Mouse (Mus musculus) cerebellum, adult (tissue): Measurements from ENCODE around the gene Gm1113.
A peak's percentile ranks its signal among the peaks of the same experiment; 100 is the strongest.

Experiments
- ATAC-seq: cut with Nextera tagmentation; 2 replicates; pipeline ENCODE4 v1.9.2; 2017; ENCODE audit warnings: mild to moderate bottlenecking, moderate library complexity, mixed read lengths; ENCODE audit not compliant: insufficient number of reproducible peaks, low FRiP score, low TSS enrichment

The Gm1113 gene

DNA sequence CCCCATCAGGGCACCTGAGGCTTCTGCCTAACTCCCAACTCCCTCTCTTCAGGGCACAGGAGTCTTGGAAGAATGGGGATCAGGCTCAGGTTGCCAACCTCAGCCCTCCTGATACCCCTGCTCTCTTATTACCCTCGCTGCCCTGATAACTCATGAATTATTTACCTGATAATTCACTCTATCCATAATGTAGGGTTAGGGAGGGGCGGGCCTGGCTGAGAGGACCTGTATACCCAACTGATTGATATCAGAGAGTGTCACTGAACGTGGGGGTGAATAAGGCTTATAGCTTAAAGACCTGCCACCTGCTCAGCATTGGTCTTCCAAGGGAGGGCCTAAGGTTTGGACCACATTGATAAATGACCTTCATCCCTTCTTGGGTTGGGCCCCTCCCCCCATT, at the start of gene Gm1113:
Gm1113 (minus strand) TSS at position 101 of the 400 bp plus-strand sequence.
- no peak for ATAC-seq

DNA sequence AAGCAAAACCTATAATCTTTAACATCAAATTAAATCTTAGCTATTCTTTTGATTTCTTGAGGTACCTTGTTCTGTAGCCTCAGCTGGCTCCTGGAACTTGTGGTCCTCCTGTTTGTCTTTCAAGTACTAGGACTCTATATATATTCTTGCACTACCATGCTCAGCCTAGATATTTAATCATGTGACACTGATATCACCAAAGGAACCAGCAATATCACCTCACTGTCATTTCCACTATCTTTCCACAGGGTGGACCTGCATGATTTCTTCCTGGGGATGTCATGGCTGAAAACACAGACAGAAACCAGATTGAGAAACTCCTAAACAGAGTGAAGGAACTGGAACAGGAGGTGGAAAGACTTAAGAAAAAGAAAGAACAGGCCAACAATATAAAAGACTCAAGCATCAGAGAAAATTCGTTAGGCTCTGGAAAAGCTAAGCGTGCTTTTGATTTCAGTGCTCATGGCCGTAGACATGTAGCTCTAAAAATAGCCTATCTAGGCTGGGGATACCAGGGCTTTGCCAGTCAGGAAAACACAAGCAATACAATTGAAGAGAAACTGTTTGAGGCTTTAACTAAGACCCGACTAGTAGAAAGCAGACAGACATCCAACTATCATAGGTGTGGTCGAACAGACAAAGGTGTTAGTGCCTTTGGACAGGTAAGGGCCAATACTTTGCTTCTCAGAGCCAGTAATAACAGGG, 46.6 kb upstream of the Gm1113 start:
- no peak for ATAC-seq

DNA sequence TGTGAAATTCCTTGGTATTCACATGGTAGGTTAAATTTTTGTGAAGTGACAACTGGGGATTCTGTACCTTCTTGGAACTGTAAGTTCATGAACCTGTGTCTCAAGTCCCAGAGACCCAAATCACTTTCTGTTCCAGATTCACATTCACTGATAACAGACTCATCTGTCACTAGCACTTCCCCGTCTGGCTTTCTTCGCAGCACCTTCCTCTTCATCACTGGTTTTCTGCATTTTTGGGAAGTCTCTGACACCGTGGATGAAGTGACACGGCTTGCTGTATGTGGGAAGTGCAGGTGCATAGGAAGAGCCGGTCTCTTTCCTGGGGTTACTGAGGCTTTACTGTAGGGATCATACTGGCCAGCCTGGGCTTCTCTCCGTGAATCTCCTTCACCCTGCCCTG, 43.5 kb upstream of the Gm1113 start:
- ATAC-seq, result no peak

- ATAC-seq, result no peak
Measured at GRCm38 (mm10) chr9:35561076-35561475, 43.0 kb upstream of the Gm1113 start.

DNA sequence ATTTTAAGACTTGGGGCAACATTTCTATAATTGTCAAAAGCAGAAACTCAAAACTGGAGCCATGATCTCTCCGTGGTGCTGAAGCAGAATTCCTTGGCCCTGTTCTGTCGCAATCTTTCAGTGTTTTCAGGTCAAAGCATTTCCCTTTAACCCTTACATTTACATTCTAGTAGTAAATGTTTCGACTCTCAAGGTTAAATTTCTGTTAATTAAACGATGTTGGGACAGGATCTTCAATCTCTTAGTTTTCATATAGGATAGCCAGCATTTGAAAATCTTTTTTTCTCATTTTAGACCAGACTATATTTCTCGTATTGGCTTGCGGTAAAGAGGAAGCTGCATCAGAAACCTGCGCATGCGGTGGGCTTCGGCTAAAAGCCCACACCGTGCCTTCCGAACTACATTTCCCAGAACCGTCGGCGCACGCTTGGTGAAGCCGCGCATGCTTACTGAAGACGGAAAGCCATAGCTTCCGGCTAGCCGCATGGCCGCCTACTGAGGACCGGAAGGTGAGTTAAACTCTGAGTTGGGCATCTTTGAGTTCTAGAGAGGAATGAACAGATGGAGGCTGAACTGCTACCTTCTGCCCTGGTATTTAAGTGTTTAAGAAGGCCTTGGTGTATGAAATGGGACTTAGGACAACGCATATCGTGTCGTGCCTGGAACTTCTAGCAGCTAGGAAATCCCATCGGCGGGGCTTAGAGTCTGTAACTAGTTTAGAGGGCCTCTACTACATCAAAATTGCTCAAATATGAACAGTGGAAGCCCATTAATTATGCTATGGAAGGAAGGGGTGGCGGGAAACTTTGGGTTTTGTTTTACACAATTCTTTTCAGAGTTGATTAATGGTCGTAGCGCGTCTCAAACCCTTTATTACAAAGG, 41.2 kb upstream of the Gm1113 start:
- ATAC-seq, result peak; percentile 83

GRCm38 (mm10) chr9:35558257-35559008, 40.4 kb upstream of the Gm1113 start, which contains the start of the genes Ddx25 and Pus3:
Ddx25 (minus strand) TSS chr9:35558528.
Pus3 (plus strand) TSS chr9:35558595.
- peak; percentile 78 for ATAC-seq

GRCm38 (mm10) chr9:35556494-35557102, 38.5 kb upstream of the Gm1113 start:
- no peak for ATAC-seq

DNA sequence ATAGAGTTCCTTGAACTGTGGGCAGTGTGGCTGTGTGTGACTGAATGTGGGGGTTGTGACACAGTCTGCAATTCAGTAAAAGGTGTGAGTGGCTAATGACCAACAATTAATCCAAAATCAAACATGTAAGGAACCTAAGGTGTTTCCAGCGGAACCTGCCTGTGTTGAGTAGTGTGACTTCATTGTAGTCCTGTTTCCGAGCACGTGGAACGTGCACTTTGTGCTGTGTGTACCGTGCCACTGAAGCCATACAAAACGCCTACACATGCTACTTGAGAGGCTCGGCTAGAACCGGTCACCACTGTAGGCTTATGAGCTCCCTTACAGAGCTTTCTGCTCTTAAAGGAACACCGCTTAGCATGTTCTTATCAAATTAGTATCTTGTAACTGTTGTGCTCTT, 30.4 kb upstream of the Gm1113 start:
- ATAC-seq, result no peak

GRCm38 (mm10) chr9:35546745-35547144, 28.7 kb upstream of the Gm1113 start:
- ATAC-seq, result no peak

DNA sequence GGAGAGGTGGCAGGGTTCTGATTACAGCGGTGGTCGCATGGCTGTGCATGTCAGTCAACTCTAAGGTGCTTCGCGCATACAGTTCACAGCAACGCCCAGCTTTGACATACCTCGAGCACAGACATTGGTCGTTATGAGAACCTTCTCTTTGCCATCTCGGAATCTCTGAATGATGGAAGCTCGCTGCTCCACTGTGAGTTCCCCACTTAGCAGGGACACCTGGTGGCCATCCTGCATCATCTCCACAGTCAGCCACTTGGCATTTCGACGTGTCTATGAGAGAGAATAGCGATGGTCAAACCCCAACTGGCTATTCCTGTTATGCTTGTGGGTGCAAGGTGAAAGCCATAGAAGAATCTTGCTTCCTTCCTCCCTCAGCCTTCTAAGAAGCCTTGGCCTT, 27.6 kb upstream of the Gm1113 start:
- no peak for ATAC-seq

GRCm38 (mm10) chr9:35544666-35545065, 26.6 kb upstream of the Gm1113 start:
- no peak for ATAC-seq

- no peak for ATAC-seq
Measured at GRCm38 (mm10) chr9:35543099-35543860, 25.2 kb upstream of the Gm1113 start.

- no peak for ATAC-seq
Measured at GRCm38 (mm10) chr9:35541941-35542340, 23.9 kb upstream of the Gm1113 start.

DNA sequence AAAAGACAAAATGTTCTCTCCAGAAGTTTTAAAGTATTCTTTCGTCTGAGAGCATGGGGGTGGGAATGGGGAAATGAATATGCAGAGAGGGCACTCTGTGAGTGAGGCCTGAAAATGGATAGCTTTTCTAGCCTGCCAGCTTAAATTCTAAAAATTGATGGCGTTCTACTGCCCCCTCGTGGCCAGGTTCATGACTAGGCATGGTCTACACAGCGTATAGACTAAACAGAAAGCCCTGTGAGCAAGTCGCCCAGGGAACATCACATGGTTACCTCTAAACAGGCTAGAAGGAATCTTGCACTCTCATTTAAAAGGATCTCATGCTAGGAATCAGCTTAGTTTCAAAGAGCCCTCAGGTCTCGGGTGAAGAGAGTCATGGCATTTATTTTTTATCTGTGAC, 23.4 kb upstream of the Gm1113 start:
- peak; percentile 74 for ATAC-seq

DNA sequence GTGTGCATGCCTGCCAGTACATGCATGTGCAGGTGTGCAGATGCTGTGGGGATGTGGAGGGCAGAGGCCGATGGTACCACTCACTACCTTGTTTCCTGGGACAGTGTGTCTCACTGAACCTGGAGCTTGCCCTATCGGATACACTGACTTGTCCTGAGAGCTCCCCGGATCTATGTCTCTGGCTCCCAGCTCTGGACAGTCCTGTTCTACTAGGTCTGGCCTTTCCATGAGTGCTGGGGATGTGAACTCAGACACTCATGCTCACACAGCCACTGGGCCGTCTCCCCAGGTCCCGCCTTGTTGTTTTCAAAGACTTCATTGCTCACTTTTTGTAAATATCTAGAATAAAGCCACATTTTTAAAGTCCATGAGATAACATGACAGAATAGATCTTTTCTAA, 23.0 kb upstream of the Gm1113 start:
- ATAC-seq, result no peak

DNA sequence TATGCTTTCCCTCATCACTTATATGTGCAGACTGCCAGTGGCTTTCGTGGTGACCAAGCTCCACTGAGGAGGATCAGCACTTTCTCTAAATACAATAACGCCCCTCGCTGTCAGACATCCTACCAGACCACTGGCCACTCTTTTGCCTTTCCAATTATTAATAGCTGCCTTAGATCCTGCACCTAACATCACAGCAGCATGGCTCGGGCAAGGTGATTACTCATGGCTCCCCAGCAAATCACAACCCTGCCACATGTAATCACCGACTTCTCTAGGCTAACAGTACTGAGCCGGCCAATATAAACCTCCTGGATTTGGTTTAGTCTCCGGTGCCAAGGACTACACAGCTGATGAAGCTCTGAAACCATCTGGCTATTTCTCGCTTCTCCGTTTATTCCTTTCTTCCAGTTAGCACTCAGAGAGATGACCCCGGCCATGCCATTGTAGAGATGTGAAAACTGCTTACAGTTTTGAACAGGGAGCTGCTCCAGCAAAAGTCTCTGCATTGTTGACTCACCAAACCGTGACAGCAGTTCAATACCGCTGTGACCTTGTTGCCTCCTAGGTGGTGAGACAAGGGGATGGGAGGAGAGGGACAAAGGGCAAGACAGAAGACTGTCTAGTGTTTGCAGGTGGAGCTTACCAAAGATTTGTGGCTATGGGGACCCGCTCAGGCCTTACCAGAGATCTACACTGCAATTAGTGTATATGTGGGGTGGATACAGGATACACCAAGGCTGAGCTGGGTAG, 21.1 kb upstream of the Gm1113 start:
- ATAC-seq, result no peak

DNA sequence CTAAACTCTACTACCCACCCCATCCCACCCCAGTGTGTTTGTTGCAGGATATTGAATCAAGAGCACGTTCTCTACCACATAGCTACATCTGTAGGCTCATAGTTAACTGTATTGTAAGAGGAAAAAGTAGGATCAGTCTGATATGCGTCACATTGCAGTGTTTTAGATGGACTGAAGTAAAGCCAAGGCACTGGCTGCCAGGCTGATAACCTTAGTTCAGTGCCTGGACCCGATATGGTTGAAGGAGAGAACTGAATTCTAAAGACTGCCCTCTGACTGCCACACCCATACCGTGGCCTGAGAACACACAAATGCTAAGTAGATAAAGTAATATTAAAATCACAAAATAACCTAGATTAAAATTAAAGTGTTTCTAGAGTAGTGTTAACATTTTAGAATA, 17.8 kb upstream of the Gm1113 start:
- ATAC-seq, result no peak

GRCm38 (mm10) chr9:35535110-35535509, 17.0 kb upstream of the Gm1113 start:
- ATAC-seq, result peak; percentile 72; the same call in 1 of the 2 replicates

GRCm38 (mm10) chr9:35533266-35533665, 15.2 kb upstream of the Gm1113 start:
- no peak for ATAC-seq
